Mouse (Mus musculus): ENCODE measurements around the gene Adpgk. TPM values are rescaled to one million over a fixed set of nuclear protein-coding genes. Genes with fewer than 3 reads are reported as not detected.

The Adpgk gene
- polyA plus RNA-seq, 1 experiment from 2014 or later = 40.9 TPM

DNA sequence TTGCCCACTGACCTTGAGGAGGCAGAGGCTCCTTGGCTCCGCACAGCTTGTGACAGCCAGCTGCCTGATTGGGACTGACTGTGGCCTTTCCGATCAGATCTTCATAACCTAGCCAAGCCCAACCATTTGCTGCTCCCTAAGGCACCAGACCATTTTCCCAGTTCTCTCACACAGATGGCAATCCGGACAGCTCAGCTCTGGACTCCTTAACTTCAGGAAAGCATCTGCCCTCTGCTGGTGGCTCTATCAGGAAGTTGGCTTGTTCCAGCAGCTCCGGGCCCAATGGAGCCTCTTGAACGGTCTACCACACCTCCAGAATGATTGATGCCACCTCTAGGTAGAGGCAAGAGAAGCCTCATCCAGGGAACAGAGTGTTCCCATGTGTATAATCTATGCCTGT is 21.6 kb upstream of the Adpgk start:
- H3K4me1 ChIP-seq (replicated peaks; ENCODE audit: control insufficient read depth, insufficient read depth, low read length) = 0 out of 2 replicates have a peak, but pooled peaks cover 2% of the 10 kb centered on the region
- no peaks in the 10 kb centered on the region for H3K27me3 ChIP-seq (ENCODE audit: control insufficient read depth, insufficient read depth, low read length)
- H3K4me2 ChIP-seq (replicated peaks; ENCODE audit: low read depth, low read length) = no peak overlapping the region
- H3K9ac ChIP-seq (ENCODE audit: low read depth, low read length) = no peak overlapping the region
- DNase-seq (ENCODE audit: low spot score) (peak; percentile 72), ATAC-seq (ENCODE audit: low FRiP score) (no peak)
- 25% methylated on average over 5 of the region's 5 CpGs for WGBS
- no peaks in the 10 kb centered on the region for H3K36me3 ChIP-seq (ENCODE audit: control insufficient read depth, insufficient read depth, low read length)
- H3K4me3 ChIP-seq (ENCODE audit: low read depth, low read length) = no peak overlapping the region
- H3K9me3 ChIP-seq (ENCODE audit: control insufficient read depth, low read length) = no peaks in the 10 kb centered on the region
- H3K27ac ChIP-seq (ENCODE audit: low read depth, low read length) = no peak overlapping the region

DNA sequence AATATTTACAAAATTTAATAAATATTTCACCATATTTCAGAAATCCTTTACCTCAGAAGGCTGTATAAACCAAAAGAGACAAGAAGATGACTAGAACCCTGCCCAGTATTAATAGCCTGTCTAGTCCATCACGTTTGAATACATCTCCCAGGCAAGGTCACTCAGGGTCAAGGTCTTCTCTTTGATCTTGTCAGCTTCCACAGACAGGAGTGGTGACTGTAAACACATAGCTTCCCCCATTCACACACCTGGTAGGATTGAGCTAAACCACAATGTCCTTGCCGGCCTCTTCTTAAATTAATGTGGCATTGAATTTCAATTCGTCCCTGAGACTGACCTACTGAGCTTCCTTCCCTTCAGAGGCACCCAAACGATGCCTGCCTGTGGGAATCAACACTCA is 20.3 kb upstream of the Adpgk start:
- Histone ChIP-seq H3K9ac (ENCODE audit: low read depth, low read length) (no peak overlapping the region), H3K4me3 (ENCODE audit: low read depth, low read length) (no peak overlapping the region), H3K36me3 (ENCODE audit: control insufficient read depth, insufficient read depth, low read length) (no peaks in the 10 kb centered on the region), H3K27ac (ENCODE audit: low read depth, low read length) (no peak overlapping the region), H3K27me3 (ENCODE audit: control insufficient read depth, insufficient read depth, low read length) (no peaks in the 10 kb centered on the region), H3K4me1 (replicated peaks; ENCODE audit: control insufficient read depth, insufficient read depth, low read length) (0 out of 2 replicates have a peak, but pooled peaks cover 2% of the 10 kb centered on the region), H3K9me3 (ENCODE audit: control insufficient read depth, low read length) (no peaks in the 10 kb centered on the region), H3K4me2 (replicated peaks; ENCODE audit: low read depth, low read length) (no peak overlapping the region)
- DNase-seq (ENCODE audit: low spot score) (no peak), ATAC-seq (ENCODE audit: low FRiP score) (no peak)
- 29% methylated on average over 4 of the region's 4 CpGs for WGBS

DNA sequence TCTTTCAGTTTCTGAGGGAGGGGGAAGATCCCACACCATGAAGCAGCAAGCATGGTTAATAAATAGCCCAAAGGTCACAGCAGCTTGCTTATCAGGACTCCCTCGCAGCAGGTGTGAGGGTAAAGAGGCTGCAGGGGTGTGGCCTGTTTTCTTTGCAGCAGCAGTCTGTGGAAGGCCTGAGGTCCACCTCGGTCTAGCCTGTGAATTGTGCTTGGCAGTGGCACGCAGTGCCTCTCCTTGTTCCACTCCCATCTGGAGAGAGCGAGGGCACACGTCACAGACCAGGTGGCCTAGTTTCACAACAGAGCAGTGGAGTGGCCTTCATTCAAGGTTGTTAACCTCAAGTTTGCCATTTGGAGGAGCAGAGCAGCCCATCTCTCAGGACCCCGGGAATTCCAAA is 19.6 kb upstream of the Adpgk start:
- no peak overlapping the region for H3K27ac ChIP-seq (ENCODE audit: low read depth, low read length)
- no peaks in the 10 kb centered on the region for H3K36me3 ChIP-seq (ENCODE audit: control insufficient read depth, insufficient read depth, low read length)
- WGBS = 41% methylated on average over 6 of the region's 6 CpGs
- H3K4me3 ChIP-seq (ENCODE audit: low read depth, low read length) = no peak overlapping the region
- DNase-seq (ENCODE audit: low spot score) (no peak), ATAC-seq (ENCODE audit: low FRiP score) (no peak)
- no peaks in the 10 kb centered on the region for H3K9me3 ChIP-seq (ENCODE audit: control insufficient read depth, low read length)
- H3K4me1 ChIP-seq (replicated peaks; ENCODE audit: control insufficient read depth, insufficient read depth, low read length) = 0 out of 2 replicates have a peak, but pooled peaks cover 2% of the 10 kb centered on the region
- H3K27me3 ChIP-seq (ENCODE audit: control insufficient read depth, insufficient read depth, low read length) = no peaks in the 10 kb centered on the region
- no peak overlapping the region for H3K4me2 ChIP-seq (replicated peaks; ENCODE audit: low read depth, low read length)
- H3K9ac ChIP-seq (ENCODE audit: low read depth, low read length) = no peak overlapping the region

DNA sequence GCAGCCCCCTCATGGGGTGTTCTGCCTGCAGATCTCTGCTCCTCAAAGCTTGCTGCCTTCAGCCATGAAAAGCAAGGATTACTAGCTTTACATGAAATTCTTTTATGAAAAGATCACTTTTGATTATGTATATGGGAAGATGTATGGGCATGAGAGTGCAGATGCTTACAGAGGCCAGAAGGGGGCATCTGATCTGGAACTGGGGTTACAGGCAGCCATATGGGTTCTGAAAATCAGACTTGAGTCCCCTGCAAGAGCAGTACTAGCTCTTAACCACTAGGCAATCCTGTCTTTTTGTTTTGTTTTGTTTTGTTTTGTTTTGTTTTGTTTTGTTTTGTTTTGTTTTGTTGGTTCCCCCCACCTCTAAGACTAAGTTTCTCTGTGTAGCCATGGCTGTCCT is 18.2 kb upstream of the Adpgk start:
- no peak overlapping the region for H3K4me2 ChIP-seq (replicated peaks; ENCODE audit: low read depth, low read length)
- no peak overlapping the region for H3K27ac ChIP-seq (ENCODE audit: low read depth, low read length)
- no peaks in the 10 kb centered on the region for H3K36me3 ChIP-seq (ENCODE audit: control insufficient read depth, insufficient read depth, low read length)
- DNase-seq (ENCODE audit: low spot score) (no peak), ATAC-seq (ENCODE audit: low FRiP score) (no peak)
- 0 out of 2 replicates have a peak, but pooled peaks cover 2% of the 10 kb centered on the region for H3K4me1 ChIP-seq (replicated peaks; ENCODE audit: control insufficient read depth, insufficient read depth, low read length)
- no peaks in the 10 kb centered on the region for H3K9me3 ChIP-seq (ENCODE audit: control insufficient read depth, low read length)
- H3K27me3 ChIP-seq (ENCODE audit: control insufficient read depth, insufficient read depth, low read length) = no peaks in the 10 kb centered on the region
- no peak overlapping the region for H3K4me3 ChIP-seq (ENCODE audit: low read depth, low read length)
- H3K9ac ChIP-seq (ENCODE audit: low read depth, low read length) = no peak overlapping the region

DNA sequence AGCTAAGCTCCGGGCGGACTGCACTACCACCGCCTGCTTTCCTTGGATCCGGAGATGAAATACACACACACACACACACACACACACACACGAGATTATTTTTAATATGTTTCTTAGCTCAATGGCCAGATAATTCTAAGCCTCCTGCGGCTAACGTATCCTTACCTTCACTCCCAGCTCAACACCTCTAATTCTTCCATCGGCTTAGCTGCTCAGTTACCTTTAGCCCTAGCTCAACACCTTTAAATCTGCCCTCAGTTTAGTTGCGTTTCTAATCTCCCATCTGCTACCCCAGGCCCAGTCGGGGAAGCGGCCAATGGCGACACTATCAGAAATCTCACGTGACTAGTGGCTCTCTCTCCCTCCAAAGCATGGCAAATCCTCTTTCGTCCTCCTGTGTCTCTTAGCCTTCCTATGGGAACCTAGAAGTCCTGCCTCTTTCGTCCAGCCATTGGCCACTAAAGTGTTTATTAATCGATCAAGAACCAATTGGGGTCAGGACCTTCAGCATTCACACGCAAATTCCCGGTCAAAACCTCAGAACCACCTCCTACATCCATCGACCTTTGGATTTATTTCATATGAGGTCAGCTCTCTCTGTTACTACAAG is 16.4 kb upstream of the Adpgk start:
- DNase-seq (ENCODE audit: low spot score) (no peak), ATAC-seq (ENCODE audit: low FRiP score) (no peak)
- no peak overlapping the region for H3K9ac ChIP-seq (ENCODE audit: low read depth, low read length)
- 0 out of 2 replicates have a peak, but pooled peaks cover 2% of the 10 kb centered on the region for H3K4me1 ChIP-seq (replicated peaks; ENCODE audit: control insufficient read depth, insufficient read depth, low read length)
- H3K36me3 ChIP-seq (ENCODE audit: control insufficient read depth, insufficient read depth, low read length) = no peaks in the 10 kb centered on the region
- WGBS = 81% methylated on average over 19 of the region's 19 CpGs
- no peaks in the 10 kb centered on the region for H3K9me3 ChIP-seq (ENCODE audit: control insufficient read depth, low read length)
- H3K4me2 ChIP-seq (replicated peaks; ENCODE audit: low read depth, low read length) = no peak overlapping the region
- H3K27ac ChIP-seq (ENCODE audit: low read depth, low read length) = no peak overlapping the region
- no peak overlapping the region for H3K4me3 ChIP-seq (ENCODE audit: low read depth, low read length)
- H3K27me3 ChIP-seq (ENCODE audit: control insufficient read depth, insufficient read depth, low read length) = no peaks in the 10 kb centered on the region

DNA sequence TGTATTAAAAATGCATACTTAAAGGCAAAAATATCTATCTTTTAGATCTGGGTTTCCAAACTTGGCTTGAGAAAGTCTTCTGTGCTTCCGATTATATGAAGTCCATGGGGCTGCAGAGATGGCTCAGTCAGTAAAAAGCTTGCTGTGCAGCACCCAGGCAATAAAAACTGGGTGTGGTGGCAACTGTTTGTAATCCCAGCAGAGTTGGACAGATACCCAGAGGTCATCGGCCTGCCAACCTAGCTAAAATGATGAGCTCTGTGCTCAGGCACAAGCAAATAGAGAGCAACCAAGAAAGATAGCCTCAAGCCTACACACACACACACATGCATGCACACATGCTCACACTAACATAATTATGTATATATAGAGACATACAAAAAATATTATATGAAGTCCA is 13.2 kb upstream of the Adpgk start:
- H3K36me3 ChIP-seq (ENCODE audit: control insufficient read depth, insufficient read depth, low read length) = no peaks in the 10 kb centered on the region
- H3K4me2 ChIP-seq (replicated peaks; ENCODE audit: low read depth, low read length) = no peak overlapping the region
- no peak for ATAC-seq (ENCODE audit: low FRiP score)
- DNase-seq (ENCODE audit: low spot score) = no peak
- H3K4me1 ChIP-seq (replicated peaks; ENCODE audit: control insufficient read depth, insufficient read depth, low read length) = no peaks in the 10 kb centered on the region
- no peak overlapping the region for H3K4me3 ChIP-seq (ENCODE audit: low read depth, low read length)
- WGBS = 97% methylated on average over 2 of the region's 2 CpGs
- no peaks in the 10 kb centered on the region for H3K27me3 ChIP-seq (ENCODE audit: control insufficient read depth, insufficient read depth, low read length)
- H3K27ac ChIP-seq (ENCODE audit: low read depth, low read length) = no peak overlapping the region
- H3K9me3 ChIP-seq (ENCODE audit: control insufficient read depth, low read length) = no peaks in the 10 kb centered on the region
- H3K9ac ChIP-seq (ENCODE audit: low read depth, low read length) = no peak overlapping the region

DNA sequence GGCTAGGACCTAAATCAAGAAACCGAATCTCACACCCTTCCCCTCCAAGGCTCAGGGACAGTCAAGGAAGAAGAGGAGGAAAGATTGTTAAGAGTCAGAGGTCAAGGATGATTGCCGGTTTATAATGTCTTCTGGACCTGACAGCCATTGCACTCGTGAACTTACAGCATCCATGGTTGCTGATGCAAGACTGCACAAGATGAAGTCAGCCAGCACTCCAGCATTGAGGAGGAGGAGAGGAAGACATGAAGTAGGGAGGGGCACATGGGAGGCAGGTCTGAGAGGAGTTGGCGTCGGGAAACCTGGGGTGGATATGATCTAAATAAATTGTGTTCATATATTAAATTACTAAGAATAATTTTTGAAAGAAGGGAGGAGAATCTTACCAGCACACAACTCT is 12.7 kb upstream of the Adpgk start:
- no peak overlapping the region for H3K4me3 ChIP-seq (ENCODE audit: low read depth, low read length)
- H3K4me1 ChIP-seq (replicated peaks; ENCODE audit: control insufficient read depth, insufficient read depth, low read length) = no peaks in the 10 kb centered on the region
- no peak overlapping the region for H3K9ac ChIP-seq (ENCODE audit: low read depth, low read length)
- H3K36me3 ChIP-seq (ENCODE audit: control insufficient read depth, insufficient read depth, low read length) = no peaks in the 10 kb centered on the region
- no peaks in the 10 kb centered on the region for H3K9me3 ChIP-seq (ENCODE audit: control insufficient read depth, low read length)
- no peaks in the 10 kb centered on the region for H3K27me3 ChIP-seq (ENCODE audit: control insufficient read depth, insufficient read depth, low read length)
- WGBS = 86% methylated on average over 5 of the region's 5 CpGs
- DNase-seq (ENCODE audit: low spot score) (no peak), ATAC-seq (ENCODE audit: low FRiP score) (no peak)
- no peak overlapping the region for H3K4me2 ChIP-seq (replicated peaks; ENCODE audit: low read depth, low read length)
- no peak overlapping the region for H3K27ac ChIP-seq (ENCODE audit: low read depth, low read length)

DNA sequence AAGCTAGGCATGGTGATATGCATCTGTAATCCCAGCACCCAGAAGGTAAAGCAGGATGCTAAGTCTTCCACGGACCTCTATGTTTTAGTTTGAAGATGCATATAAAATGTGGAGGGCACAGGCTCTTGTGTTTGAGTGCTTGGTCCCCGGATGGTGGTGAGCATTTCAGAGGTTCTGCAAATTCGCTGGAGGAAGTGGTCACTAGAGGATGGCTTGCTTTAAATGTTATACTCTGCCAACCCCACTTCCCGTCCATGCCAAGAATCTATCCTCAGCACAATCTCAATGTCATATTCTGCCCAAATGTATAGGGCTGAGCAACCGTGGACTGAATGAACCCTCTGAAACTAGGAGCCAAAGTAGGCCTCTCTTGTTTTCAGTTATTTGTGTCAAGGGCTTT is 10.5 kb upstream of the Adpgk start:
- WGBS = 92% methylated on average over 5 of the region's 5 CpGs
- H3K9ac ChIP-seq (ENCODE audit: low read depth, low read length) = no peak overlapping the region
- no peaks in the 10 kb centered on the region for H3K27me3 ChIP-seq (ENCODE audit: control insufficient read depth, insufficient read depth, low read length)
- ATAC-seq (ENCODE audit: low FRiP score) (no peak), DNase-seq (ENCODE audit: low spot score) (no peak)
- no peak overlapping the region for H3K4me2 ChIP-seq (replicated peaks; ENCODE audit: low read depth, low read length)
- H3K9me3 ChIP-seq (ENCODE audit: control insufficient read depth, low read length) = no peaks in the 10 kb centered on the region
- no peak overlapping the region for H3K4me3 ChIP-seq (ENCODE audit: low read depth, low read length)
- H3K36me3 ChIP-seq (ENCODE audit: control insufficient read depth, insufficient read depth, low read length) = no peaks in the 10 kb centered on the region
- H3K4me1 ChIP-seq (replicated peaks; ENCODE audit: control insufficient read depth, insufficient read depth, low read length) = no peaks in the 10 kb centered on the region
- H3K27ac ChIP-seq (ENCODE audit: low read depth, low read length) = no peak overlapping the region

DNA sequence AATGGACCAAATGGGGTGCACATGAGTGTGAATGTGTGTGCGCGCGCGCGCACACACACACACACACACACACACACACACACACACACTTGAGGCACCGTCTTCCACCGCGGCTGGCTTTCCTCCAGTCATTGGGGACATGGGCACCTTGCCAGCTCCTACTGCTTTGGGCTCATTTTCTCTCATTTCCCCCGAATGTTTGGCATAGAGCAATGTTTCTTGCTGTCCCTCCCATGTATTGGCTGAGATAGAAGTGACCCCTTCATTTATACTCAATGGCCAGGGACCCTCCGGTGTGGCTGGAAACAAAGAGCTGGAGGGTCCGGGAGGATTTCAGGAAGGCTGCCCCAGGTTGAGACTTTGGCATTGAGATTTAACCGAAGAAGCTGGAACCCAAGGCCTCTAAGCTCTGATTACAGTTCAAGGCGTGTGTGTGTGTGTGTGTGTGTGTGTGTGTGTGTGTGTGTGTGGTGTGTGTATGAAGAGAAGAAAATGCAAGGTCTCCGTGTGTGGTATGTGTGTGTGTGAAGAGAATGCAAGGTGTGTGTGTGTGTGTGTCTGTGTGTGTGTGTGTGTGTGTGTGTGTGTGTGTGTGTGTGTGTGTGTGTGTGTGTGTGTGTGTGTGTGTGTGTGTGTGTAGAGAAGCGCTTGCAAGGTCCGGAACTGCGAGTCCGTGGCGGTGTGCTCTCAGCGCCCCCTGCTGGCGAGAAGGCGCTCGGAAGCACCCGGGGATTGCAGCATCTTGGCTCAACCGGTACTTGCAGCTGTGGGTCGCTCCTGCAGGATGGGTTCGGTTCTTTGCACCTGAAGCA is 9.3 kb upstream of the Adpgk start:
- no peaks in the 10 kb centered on the region for H3K4me1 ChIP-seq (replicated peaks; ENCODE audit: control insufficient read depth, insufficient read depth, low read length)
- ATAC-seq (ENCODE audit: low FRiP score) (no peak), DNase-seq (ENCODE audit: low spot score) (peak; percentile 87)
- WGBS = 48% methylated on average over 26 of the region's 27 CpGs
- H3K36me3 ChIP-seq (ENCODE audit: control insufficient read depth, insufficient read depth, low read length) = no peaks in the 10 kb centered on the region
- H3K27ac ChIP-seq (ENCODE audit: low read depth, low read length) = no peak overlapping the region
- H3K4me2 ChIP-seq (replicated peaks; ENCODE audit: low read depth, low read length) = no peak overlapping the region
- H3K9me3 ChIP-seq (ENCODE audit: control insufficient read depth, low read length) = no peaks in the 10 kb centered on the region
- no peak overlapping the region for H3K9ac ChIP-seq (ENCODE audit: low read depth, low read length)
- no peaks in the 10 kb centered on the region for H3K27me3 ChIP-seq (ENCODE audit: control insufficient read depth, insufficient read depth, low read length)
- H3K4me3 ChIP-seq (ENCODE audit: low read depth, low read length) = no peak overlapping the region
